Mouse (Mus musculus) neutrophil, adult 5-6 weeks (primary cell): ENCODE data around the gene Runx2. TPM values are rescaled to one million over a fixed set of nuclear protein-coding genes. Genes with fewer than 3 reads are reported as not detected.

Experiments used
- ATAC-seq: fragments of 151-379, 151-347 bp; 2 replicates; pipeline ENCODE4 v1.8.0; 2017; ENCODE audit warnings: mild to moderate bottlenecking, moderate TSS enrichment; ENCODE audit not compliant: insufficient number of reproducible peaks, poor library complexity, low FRiP score, severe bottlenecking; ENCODE audit errors: extremely low read depth
- total RNA-seq: library from RNA; stranded (forward); fragments of 200-1000 nt; gene quantifications from 2 replicates; pipeline ENCODE4 v1.2.3, GENCODE M21; 2017

Gene Runx2
- total RNA-seq, 1 experiment from 2014 or later, result 9.8 TPM

DNA sequence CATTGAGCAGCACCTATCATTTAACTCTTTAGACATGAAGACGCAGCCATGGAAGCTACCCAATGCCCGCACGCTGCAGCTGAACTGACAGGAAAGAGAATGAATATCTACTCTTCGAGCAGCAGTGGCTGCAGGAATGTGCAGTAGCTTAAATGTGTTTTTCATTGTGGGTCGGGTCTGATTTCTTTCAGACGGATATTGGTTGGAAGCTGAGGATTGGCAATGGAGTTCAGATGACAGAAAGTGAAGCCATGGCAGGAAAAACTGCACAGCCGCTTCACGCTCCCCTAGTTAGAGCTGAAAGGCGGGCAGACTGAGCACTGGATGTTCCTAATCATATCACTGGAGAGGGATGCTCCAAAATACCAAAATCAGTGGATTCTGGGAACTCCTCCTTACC lies 131.6 kb downstream of the Runx2 start:
- no peak for ATAC-seq

DNA sequence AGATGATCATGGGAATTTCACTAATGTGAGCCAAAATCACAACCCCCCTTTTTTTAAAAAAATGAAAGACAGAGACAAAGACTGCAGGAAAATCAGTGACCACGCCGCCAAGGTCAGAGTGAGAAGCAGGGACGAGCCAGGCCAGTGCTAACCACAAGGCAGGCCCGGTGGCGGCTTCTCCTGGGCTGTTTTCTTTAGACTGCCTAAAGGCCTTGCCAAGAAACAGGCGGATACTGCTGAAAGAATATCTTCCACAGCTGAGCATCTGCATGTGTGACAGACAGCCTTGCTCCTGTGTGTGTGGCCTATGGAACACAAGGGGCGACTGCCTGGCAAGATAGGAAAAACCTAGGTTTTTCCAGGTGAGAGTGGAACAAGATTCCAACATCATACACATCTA lies 136.8 kb downstream of the Runx2 start:
- ATAC-seq, result no peak

DNA sequence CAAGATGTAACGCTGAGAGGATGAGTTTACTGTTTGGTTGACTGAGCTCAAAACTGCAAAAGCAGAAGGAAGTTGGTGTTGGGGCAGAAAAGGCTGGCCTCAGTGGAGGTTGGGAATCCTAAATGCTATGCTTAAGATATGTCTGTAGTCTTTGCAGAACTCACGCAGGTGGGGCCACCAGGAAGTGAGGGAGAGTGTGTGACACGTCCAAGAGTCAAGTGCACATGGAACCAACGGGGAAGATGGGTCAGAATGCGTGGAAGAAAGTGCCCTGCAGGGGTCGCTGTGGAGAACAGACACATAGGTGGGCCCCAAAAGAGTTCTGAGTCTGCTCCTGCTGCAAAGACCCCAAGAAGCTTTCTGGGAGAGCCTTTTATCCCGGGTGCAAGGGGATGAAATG lies 141.8 kb downstream of the Runx2 start:
- peak; percentile 66; the same call in 1 of the 2 replicates for ATAC-seq

DNA sequence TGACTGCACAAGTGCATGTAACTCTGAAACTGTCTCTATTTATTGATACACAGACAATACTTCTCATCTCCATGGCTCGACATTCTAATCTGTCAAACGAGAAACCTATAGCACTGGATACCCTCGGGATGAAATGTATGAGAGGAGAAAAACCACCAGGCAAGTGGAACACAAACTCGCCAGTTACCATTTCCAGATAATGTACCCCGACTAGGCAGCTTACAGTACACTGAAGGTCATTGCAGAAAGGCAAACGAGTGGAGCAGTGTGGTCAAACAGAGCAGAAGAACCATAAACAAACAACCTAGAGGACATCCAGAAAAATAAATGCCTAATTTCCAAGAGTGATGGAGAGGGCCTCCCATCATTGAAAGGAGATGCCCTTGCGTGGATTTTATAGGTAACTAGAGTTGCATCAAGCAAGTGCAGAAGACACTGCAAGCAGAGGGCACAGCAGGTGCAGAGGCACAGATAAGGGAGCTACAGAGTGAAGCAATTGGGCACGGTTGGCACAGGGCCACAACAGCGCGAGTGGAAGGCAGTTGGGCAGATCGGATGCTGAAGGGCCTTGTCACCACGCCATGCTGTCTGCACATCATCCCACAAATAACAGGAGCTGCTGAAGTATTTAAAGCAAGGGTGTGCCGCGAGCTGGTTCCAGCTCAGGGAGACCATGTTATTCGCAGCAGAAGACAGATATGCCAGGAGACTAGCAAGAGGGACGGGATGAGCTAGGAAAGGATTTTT lies 142.5 kb downstream of the Runx2 start:
- no peak for ATAC-seq

DNA sequence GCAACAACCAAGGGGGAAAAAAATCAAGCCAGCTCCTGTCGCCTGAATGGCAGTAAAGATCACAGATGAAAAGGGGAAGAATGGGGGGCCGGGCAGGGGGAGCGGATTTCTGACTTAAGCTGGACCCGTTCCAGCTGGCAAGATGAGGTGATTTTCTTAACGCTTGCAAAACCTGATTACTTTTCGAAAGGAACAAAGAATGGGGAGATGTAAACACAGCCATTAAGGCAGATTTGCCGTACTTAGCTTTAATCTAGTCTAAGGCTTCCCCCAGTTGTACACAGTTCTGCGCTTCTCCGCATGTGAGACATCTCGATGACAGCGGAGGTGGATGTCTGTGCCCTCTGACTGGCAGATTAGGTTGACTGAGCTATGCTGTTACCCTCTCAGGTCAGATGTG lies 144.6 kb downstream of the Runx2 start:
- ATAC-seq, result no peak

DNA sequence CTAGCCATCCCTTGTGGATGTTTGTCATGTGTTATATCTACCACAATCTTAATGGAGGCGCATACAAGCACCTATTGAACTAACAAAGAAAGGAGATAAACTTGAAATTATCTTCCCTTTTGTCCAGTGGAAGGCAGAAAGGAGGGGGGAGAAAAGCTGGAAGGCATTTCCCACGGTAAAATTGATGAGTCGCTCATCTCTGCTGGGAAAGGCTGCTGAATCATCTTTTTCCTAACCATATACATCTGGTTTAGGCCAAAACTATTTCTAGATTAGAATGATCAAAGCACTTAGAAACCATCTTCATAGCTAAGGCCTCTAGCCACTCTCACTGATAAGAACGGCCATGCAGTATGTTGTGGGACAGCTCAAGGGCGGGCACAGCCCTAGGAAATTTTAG lies 147.3 kb downstream of the Runx2 start:
- no peak for ATAC-seq

DNA sequence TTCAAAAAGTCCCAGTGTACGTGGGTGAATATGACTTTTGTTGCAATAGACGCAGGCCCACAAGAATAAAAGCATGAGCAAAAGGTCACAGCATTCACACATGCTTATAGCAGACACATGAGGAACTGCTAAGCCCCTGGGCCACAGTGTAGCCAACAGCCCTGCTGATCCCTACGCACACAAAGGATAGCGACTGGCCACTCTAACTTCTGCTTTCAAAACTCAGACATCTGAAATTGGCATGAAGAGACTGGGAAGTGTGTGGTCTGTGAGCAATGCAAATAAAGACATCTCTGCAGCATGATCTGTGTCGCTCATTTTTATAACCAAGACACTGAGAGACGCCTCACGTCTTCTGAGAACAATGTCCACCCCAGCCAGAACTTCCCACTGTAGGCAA lies 150.7 kb downstream of the Runx2 start:
- ATAC-seq, result peak; percentile 57; the same call in 1 of the 2 replicates

DNA sequence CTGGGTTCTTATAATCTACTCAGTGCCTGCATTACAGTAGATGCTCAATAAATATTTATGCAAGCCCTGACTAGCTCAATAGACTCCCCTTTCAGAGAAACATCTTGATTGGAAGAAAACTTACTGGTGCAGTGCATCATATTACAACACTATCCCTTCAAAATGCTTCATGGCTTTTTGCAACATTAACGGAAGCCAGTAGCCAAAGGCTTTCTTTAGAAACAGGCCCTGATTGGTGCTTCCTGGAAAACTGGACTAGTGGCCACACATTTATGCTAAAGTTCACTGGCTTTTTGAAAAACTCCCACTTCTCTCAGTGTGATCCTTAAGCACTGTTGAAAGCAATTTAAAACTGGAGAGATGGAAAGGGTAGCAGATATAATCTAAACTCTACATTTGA lies 151.4 kb downstream of the Runx2 start:
- ATAC-seq, result no peak

DNA sequence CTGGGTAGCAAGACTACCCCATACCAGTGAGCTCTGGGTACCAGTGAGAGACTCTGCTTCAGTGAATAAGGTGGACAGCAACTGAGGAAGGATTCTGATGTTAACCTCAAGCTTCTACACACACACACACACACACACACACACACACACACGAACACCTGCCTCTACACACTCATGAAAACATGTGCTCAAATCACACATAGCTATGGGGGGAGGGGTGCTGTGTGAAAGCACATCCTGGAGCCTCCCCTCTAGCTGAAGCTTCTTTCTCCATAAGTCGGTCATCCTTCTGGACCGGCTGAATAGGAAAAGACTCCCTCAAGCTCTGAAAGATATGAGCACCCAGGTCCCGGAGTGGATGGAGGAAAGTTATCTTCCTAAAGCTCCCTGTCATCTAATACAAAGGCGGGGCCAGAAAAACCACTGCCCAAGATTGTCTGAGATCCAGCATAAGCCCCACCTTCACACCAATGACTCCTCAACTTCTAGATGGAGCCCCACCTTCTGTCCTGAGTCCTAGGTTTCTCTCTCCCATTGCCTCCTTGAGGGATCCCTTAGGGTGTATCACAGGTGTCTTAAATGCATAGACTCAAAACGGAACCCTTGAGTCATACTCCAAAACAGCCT lies 152.4 kb downstream of the Runx2 start:
- no peak for ATAC-seq

DNA sequence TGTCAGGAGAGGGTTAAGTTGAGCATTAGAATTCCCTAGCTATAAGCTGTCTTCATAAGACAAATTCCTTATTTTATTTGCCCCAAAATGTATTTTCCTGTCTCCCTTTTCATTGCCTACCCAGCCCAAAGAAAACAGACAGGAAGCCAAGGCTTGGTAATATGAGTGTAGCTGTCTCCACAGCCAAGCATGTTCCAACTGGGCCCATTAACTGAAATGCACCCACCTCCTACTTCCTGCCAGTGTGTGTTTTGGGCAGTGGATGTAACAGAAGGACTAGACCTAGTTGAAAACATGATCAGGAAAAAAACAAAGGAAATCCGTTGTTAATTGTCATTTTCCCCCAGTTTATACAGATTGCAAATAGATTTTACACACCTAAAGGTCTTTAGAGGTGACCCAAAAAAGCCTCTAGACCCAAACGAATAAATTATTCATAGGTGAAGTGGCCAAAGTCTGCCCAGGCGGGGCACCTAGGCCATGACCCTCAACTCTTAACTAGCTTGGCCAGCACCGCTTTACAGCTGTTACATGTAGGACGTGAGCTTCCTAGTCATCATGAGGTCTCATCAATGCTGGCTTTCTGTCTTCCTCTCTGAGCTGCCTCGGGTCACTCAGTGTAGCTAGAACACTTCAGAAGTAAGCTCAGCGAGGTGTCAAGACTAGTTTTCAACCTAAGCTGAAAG lies 154.3 kb downstream of the Runx2 start:
- no peak for ATAC-seq

DNA sequence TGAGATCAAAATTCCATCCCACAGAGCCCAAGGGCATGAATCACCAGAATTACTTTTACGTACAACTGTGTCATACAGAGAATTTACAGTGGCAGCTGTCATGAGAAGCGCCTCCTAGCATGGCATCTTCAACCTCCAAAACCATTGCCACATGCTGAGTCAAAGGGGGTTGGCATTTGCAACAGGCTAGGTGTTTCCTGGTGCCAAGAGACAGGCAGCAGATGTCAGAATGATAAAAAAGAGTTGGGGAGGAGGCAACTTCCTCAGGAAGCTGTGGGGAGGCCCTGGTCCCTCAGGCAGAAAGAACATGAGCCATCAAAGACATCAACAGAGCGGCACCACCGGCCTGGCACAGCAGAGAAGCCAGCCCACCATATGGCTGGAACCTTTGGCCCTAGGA lies 160.1 kb downstream of the Runx2 start:
- peak; percentile 75 for ATAC-seq

DNA sequence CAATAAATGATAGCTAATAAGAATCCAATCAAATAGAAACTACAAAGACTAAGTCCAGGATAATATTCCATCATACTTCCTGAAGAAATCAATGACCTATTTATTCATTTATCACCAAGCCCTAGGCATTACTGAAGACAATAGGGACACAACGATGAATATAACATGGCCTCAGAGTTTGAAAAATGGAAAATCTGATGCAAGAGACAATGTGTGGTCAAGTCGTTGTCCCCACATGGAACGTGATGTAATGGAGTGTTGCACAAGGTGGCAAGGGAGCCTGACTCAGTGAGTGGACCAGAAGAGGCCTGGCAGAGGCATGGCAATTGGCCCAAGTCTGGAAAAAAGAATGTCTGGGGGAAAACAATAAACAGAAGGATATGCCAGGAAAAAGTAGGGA lies 161.5 kb downstream of the Runx2 start:
- peak; percentile 77 for ATAC-seq

DNA sequence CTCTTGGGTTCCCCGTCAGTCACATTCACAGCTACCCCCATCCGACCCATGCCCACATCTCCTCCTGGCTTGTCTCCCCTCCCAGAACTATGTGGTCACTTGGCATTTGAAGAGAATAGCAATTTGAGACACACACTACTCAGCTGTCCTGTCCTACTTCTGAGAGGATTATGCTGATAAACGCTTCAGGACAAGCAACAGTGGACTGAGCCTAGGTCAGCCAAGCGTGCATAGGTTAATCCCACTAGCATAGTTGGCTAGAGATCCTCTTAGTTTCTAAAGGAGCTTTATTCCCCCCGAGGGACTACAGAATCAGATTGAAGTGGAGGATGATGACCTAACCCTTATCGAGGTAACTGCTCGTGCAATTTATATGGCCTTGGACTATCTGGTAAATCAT lies 162.5 kb downstream of the Runx2 start:
- no peak for ATAC-seq

DNA sequence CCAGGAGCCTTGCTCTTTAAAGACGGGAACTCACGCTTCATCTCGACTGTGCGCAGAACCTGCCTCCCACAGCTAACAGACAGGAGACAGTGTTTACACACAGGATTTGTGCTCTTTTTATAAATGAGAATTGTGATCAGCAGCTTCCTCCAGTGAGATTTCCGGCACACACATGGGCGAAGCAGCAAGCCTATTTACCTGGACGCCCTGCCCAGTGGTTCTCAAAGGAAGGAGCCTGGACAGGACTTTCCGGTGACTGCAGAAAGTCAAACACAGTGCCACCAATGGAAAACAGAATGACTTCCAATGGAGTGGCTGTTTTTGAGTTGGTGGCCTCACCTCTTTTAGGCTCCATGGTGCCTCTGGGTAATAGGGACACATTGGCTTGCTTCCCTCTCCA lies 163.0 kb downstream of the Runx2 start:
- ATAC-seq, result no peak

DNA sequence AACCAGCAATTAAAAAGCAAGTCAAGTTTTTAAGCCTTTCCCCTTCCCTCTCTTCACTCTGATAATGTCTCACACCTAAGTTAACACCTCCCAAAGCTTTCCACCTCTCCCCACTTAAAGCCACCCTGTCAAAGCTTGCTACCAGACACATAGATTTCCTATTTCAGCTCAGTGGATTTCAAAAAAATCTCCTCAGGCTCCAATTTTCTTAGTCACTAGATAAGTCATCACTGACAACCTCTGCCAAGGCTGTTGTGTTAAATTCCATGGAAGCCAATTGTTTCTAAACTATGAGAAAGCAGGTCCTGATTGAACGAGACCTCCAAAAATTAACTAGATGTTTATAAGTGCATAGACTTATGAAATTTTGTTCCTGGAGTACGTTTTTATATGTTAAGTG lies 164.2 kb downstream of the Runx2 start:
- ATAC-seq, result no peak

DNA sequence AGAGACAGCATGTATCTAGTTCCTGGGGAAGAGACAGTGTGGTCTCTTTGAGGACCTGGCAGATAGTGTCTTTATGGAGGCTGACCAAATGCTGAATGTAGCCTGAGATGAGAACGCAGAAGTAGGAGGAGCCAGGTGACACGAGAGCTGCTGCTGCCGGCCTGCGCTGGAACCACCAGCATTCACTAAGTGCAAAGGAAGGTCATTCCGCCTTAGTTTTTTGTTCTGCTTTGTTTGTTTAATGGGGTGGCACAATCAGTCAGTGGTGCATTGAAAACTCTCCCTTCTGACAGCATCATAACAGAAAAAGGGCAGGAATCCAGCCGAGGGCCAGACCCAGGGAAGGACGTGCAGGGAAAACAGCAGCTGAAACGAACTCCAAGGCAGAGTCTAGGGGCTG lies 165.5 kb downstream of the Runx2 start:
- no peak for ATAC-seq

DNA sequence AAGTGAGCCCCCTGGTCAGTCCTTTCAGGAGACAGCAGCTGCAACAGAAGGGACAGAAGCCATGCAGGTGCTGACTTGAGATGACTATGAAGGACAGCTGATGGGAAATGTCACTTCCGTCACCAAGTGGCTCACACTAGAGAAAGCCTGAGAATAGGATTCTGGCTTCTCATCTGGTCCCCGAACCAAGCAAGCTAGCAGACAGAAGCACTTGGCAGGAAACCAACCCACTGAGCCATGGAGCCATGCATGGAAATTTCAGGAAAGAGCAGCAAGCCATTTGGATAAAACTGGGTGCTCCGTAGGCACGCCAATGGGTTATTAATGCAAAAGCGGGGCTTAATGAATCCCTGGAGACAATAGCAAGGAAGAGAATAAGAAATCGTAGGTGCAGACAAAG lies 166.7 kb downstream of the Runx2 start:
- no peak for ATAC-seq

DNA sequence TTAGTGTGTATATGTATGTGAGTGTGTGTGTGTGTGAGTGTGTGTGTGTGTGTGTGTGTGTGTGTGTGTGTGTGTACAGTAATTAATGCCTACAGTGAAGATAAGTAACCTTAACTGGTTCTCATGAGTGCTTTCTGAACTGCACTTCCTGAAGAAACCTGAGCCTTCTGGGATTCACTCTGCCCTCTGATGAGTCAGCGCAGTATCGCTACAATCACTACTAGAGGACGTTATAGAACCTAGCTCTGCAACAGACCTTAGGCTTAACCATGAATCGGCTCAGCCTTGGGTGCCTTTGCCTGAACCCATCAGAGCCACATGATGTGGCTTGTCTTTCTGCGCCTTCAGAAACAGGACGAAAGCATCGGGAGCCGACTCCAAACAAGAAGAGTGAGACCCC lies 169.5 kb downstream of the Runx2 start:
- ATAC-seq, result no peak

DNA sequence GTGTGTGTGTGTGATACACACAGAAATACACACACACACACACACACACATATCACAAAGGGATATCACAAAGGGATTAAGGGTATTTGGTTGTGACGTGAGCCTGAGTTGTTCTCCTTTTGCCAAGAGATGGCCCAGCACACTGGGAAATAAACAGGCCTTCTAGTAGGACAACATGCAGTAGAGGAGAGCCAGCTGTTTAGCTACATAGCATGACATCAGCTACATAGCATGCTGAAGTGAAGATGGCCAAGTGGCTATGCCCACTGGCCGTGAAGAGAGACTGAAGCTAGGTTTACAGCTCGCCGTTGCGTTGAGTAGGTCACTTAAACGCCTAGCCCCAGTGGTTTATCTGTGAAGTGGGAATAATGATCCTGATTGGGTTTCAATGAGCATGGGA lies 171.3 kb downstream of the Runx2 start:
- no peak for ATAC-seq

DNA sequence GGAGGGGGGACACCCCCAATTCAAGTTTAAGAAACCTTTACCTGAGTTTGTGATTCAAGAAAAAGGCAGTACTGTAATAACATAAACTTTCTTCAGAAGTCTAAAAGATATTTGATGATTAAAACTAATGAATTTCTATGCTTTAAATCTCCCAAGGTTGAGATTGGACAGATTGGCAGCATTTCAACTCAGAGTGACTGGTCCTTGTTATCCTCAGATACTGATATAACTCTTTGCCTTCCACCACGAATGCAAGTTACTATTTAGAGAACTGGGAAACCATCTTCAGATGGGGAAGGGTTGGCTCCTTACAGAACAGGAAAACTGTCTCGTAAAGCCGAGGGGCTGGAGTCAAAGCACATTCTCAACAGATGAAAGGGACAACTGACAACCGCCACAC lies 172.5 kb downstream of the Runx2 start:
- no peak for ATAC-seq
